Mouse (Mus musculus) ovary, adult 2 months (tissue): ENCODE data around the gene Jund. TPM values are rescaled to one million over a fixed set of nuclear protein-coding genes. Genes with fewer than 3 reads are reported as not detected.

Experiments used
- polyA plus RNA-seq: library from polyadenylated mRNA; depleted of rRNA; stranded (reverse); fragments of >200 nt; gene quantifications from 2 replicates; pipeline ENCODE4 v1.2.3, GENCODE M21; 2012; rRNA removed

The Jund gene
- polyA plus RNA-seq: 689 and 1,003 TPM in 2 replicates

DNA sequence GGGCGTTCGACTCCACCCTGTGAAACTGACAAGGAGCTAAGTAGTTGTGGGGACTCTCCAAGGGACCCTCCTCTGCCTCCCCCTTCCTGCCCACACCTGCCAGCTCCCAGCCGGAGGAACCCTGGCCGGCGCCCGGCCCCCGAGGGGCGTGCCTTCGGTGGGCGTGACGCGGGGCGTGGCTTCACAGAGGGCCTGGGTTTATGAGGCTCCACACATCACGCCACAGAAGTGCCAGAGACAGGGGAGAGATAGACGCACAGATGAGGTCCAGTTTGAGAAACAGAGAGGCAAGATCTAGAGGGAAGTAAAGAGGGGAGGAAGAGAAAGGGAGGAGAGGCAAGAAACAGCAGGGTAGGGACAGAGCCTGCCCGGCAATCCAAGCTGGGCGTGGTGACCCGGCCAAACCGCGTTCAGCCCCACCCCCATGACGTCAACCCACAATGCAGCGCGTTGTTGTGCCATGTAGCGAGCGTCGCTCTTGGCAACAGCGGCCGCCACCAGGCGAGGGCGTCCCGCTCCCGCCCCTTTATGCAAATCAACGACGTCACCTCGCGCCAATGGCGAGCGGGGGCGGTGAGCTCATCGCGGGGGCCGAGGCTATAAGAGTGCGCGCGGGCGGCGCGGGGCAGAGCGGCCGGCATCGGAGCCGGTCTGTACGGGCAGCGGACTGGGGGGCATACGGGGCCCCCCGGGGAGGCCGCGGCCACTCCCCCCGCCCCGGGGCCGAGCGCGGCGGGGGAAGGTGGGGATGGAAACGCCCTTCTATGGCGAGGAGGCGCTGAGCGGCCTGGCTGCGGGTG lies at the start of gene Jund:
Jund (plus strand) TSS at position 640 of the 800 bp plus-strand sequence.

DNA sequence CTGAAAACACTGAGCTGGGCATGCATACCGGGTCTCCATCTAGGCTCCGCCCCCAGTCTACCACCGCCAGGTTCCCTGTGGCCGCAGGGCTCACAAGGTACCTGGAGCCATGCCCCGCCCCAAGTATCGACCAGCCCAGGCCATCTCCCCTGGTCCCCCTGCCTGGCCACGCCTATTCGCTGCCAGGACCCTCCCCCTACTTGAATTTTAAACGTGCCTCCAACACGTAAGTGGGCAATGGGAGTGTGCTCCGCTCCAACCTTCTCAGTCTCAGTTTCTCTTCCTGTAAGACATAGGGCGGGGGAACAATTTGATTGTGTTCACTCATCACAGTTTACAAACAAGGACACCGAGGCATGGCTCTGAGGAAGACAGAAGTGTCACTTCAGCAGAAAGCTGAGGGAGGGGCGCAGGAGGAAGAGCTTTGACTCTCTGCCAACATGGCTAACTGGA lies 38.5 kb upstream of the Jund start, which contains the start of gene Pgpep1:
Pgpep1 (minus strand) TSS at position 116 of the 453 bp plus-strand sequence.

DNA sequence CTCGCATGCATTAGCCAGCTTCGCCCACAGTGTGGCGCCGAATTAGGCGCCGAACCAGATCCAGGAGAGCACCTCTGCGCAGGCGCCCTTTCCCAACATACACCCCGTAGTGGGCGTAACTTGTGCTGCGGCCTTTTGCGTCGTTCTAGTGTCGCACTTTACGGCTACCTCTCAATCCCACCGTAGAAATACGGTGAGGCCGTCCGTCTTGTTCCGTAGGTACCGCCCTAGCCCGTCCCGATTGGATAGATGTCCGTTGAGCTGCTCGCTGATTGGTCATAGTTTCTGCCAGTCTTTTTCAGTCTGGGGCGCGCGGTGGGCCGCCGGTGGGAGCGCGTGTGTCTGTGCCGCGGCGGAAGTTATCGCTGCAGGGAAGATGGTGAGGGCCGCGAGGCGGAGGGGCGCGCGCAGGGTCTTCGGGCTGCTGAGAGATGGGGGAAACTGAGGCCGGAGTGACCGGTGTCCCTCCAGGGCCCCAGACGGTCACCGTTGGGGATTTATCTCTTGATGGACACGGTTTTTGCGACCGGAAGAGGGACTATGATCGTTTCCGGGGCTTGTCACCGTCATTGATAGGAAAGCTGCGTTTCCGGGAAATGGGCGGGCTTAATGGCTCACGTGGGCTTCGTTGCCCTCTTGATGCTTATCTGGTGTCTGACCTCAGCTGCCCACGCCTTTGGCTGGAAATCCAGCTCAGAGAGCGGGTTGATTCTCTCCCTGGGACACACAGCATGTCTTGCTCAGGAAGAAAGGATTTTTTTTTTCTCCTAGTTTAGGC lies 25.5 kb upstream of the Jund start, which contains the start of gene Lsm4:
Lsm4 (plus strand) TSS at position 170 of the 778 bp plus-strand sequence.

DNA sequence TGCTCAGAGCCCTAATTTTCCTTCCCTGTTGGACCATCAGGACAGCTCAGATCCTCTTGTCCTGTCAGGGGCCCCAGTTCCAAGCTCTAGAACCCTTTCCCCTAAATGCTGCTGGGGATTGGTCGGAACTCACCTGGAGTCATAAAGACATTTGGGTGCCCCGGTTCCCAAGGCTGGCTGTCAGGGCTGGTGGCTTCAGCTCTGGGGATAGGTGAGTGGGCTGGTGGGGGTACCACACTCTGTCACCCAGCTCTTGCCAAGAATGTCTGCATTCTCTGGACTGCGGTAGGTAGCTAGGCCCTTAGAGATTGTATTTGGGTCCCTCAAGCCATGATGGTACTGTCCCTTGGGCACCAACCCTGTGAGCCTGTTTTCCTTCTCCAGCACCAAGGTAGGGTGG lies 4.5 kb downstream of the Jund start, which contains the start of gene Iqcn:
Iqcn (plus strand) TSS at position 171 of the 400 bp plus-strand sequence.

DNA sequence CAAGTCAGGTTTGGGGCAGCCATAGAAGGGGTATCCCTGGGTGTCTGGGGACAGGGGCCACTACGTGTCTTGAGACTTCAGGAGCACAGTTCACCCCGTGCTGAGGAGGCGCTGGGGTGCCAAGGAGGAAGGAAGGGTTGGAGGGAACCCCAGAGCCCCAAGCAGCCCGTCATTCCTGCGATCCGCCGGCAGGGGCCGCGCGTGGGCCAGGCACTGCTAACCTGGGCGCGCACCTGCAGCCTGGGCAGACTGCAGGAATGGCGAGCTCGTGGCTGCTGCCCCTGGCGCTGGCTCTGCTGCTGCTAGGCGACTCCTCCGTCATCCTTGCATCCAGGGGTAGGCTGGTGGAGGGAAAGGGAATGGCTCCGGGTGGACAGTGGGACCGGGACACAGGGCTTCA lies 19.5 kb downstream of the Jund start, which contains the start of gene Gm3336:
Gm3336 (plus strand) TSS at position 247 of the 400 bp plus-strand sequence.

DNA sequence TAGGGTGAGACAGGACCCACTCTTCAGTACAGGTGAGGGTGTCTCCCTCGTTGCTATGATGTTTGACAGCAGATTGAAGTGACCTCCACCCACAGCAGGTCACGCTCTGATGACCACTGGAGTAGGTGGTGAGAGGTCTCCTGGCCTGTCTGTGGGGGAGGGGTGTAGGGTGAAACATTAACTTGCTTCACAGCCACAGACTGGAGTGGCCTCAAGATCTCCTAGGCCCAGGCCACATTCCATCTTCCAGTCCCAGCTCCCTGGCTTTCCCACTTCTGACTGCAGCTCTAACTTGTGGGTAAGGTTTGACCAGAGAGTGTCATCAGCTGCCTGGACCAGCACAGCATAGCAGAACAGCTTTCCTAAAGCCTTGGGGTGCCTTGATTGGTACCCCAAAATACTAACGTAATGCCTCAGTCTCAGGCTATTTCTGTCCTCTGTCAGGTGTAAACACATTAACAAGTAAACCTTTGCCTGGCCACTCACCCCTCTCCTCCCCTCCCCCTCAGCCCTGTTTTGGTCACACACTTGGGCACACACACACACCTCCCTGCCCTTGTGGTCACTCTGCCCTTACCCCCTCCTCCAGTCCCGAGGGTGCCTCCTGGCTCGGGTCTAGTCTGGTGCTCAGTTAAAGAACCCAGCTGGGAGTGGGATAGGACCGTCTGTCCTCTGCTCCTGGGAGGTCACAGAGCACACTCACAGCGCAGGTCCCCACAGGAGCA lies 24.9 kb downstream of the Jund start, which contains the start of gene Pde4c:
Pde4c (plus strand) TSS at position 235 of the 725 bp plus-strand sequence.

Other genes with a start within 250 kb of the Jund start
- 132 and 154 TPM in 2 replicates for gene Klhl26, start 222.0 kb upstream of the Jund start, polyA plus RNA-seq
- gene Tmem59l, start 211.6 kb upstream of the Jund start, polyA plus RNA-seq: 2.3 and 4.0 TPM in 2 replicates
- gene Crlf1, start 205.8 kb upstream of the Jund start, polyA plus RNA-seq: 11.6 and 22.8 TPM in 2 replicates
- 333 and 372 TPM in 2 replicates for gene Rex1bd, start 192.2 kb upstream of the Jund start, polyA plus RNA-seq
- 989 and 1,155 TPM in 2 replicates for gene Uba52, start 188.1 kb upstream of the Jund start, polyA plus RNA-seq
- gene Fkbp8, start 171.2 kb upstream of the Jund start, polyA plus RNA-seq: 685 and 705 TPM in 2 replicates
- 70.3 and 97.9 TPM in 2 replicates for gene Kxd1, start 171.0 kb upstream of the Jund start, polyA plus RNA-seq
- 33.7 and 35.4 TPM in 2 replicates for gene Ell, start 159.5 kb upstream of the Jund start, polyA plus RNA-seq
- 867 and 914 TPM in 2 replicates for gene Isyna1, start 104.6 kb upstream of the Jund start, polyA plus RNA-seq
- gene Ssbp4, start 90.1 kb upstream of the Jund start, polyA plus RNA-seq: 426 and 602 TPM in 2 replicates
- 11.0 and 12.7 TPM in 2 replicates for gene Lrrc25, start 82.8 kb upstream of the Jund start, polyA plus RNA-seq
- gene Gdf15, start 66.5 kb upstream of the Jund start, polyA plus RNA-seq: 11.8 and 16.3 TPM in 2 replicates
- 100 and 112 TPM in 2 replicates for gene Pgpep1, start 38.6 kb upstream of the Jund start, polyA plus RNA-seq
- 179 and 190 TPM in 2 replicates for gene Lsm4, start 25.7 kb upstream of the Jund start, polyA plus RNA-seq
- 0.03 TPM in 2 replicates for gene Iqcn, start 4.5 kb downstream of the Jund start, polyA plus RNA-seq
- gene Gm3336, start 19.6 kb downstream of the Jund start, polyA plus RNA-seq: 0.60 and 0.89 TPM in 2 replicates
- gene Pde4c, start 24.8 kb downstream of the Jund start, polyA plus RNA-seq: 3.5 and 6.5 TPM in 2 replicates
- gene Rab3a, start 55.7 kb downstream of the Jund start, polyA plus RNA-seq: 50.0 and 67.9 TPM in 2 replicates
- 210 and 274 TPM in 2 replicates for gene Mpv17l2, start 62.0 kb downstream of the Jund start, polyA plus RNA-seq
- 322 and 352 TPM in 2 replicates for gene Pik3r2, start 77.8 kb downstream of the Jund start, polyA plus RNA-seq
- 111 and 132 TPM in 2 replicates for gene Mast3, start 106.1 kb downstream of the Jund start, polyA plus RNA-seq
- 1.1 and 1.5 TPM in 2 replicates for gene Il12rb1, start 109.5 kb downstream of the Jund start, polyA plus RNA-seq
- gene Arrdc2, start 140.8 kb downstream of the Jund start, polyA plus RNA-seq: 97.4 and 114 TPM in 2 replicates
- 7.1 and 9.1 TPM in 2 replicates for gene Kcnn1, start 164.3 kb downstream of the Jund start, polyA plus RNA-seq
- gene Ccdc124, start 175.0 kb downstream of the Jund start, polyA plus RNA-seq: 65.2 and 65.7 TPM in 2 replicates
- 0.64 and 0.89 TPM in 2 replicates for gene Slc5a5, start 193.8 kb downstream of the Jund start, polyA plus RNA-seq
- 10,537 and 11,448 TPM in 2 replicates for gene Rpl18a, start 198.5 kb downstream of the Jund start, polyA plus RNA-seq
- gene Map1s, start 207.0 kb downstream of the Jund start, polyA plus RNA-seq: 125 and 138 TPM in 2 replicates